Comparison of ENCODE assay signal across 23 mouse cellular contexts in the genomic region with DNA sequence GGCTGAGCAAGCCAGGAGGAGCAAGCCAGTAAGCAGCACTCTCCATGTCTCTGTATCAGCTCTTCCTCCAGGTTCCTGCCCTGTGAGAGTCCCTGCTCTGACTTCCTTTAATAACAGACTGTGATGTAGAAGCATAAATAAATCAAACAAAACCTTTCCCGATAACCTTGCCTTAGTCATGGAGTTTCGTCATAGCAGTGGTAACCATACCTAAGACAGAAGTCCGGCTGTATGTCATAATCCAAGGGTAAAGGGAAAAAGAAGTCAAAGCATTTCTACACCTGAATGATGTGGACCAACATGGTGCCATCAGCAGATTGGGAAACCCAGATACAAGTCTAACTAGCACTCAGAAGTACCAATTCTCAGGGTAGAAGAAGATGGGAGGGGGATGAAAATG. TPM values are rescaled to one million over a fixed set of nuclear protein-coding genes. Genes with fewer than 3 reads are reported as not detected.
"Had no signal": no experiment of that assay in that cellular context is flagged by ENCODE, and none has a peak within 500 bp of the region (broad histone marks: within the 10 kb centered on the region; RNA-seq: fewer than 3 reads in every experiment).

No protein-coding gene starts in this region.

- H3K9ac ChIP-seq: liver, embryonic 13.5 days; liver, embryonic 15.5 days; liver, postnatal 0 days; lung, embryonic 15.5 days; midbrain, embryonic 13.5 days; neural tube, embryonic 12.5 days; stomach, embryonic 15.5 days had no signal

- H3K27ac ChIP-seq: liver, embryonic 13.5 days; liver, embryonic 15.5 days; lung, embryonic 15.5 days; macrophage; midbrain, embryonic 10.5 days; midbrain, embryonic 13.5 days; neural tube, embryonic 12.5 days; stomach, embryonic 15.5 days had no signal

- ATAC-seq: liver, postnatal 0 days; lung, postnatal 0 days; midbrain, embryonic 13.5 days; midbrain, embryonic 16.5 days had no signal

- H3K4me2 ChIP-seq: liver, embryonic 11.5 days; liver, embryonic 13.5 days; liver, embryonic 15.5 days; lung, embryonic 15.5 days; midbrain, embryonic 13.5 days; neural tube, embryonic 12.5 days; stomach, embryonic 15.5 days had no signal

- H3K4me3 ChIP-seq: liver, embryonic 13.5 days; liver, embryonic 15.5 days; lung, embryonic 15.5 days; midbrain, embryonic 10.5 days; midbrain, embryonic 13.5 days; neural tube, embryonic 12.5 days; stomach, embryonic 15.5 days had no signal

- DNase-seq: liver, embryonic 13.5 days; liver, postnatal 0 days; lung, adult 2 months; lung, postnatal 14 days; lung, postnatal 36 days; right cerebral cortex, postnatal 14 days; thymus, adult 18-20 months; thymus, postnatal 14 days; thymus, postnatal 36 days had no signal

- H3K27me3 ChIP-seq: liver, embryonic 13.5 days; liver, embryonic 15.5 days; lung, embryonic 15.5 days; midbrain, embryonic 13.5 days; neural tube, embryonic 12.5 days; stomach, embryonic 15.5 days had no signal

- H3K9me3 ChIP-seq: liver, embryonic 13.5 days; liver, embryonic 15.5 days; lung, embryonic 15.5 days; midbrain, embryonic 10.5 days; midbrain, embryonic 13.5 days; neural tube, embryonic 12.5 days; stomach, embryonic 15.5 days had no signal

- H3K4me1 ChIP-seq: liver, embryonic 13.5 days; liver, embryonic 15.5 days; lung, embryonic 15.5 days; midbrain, embryonic 10.5 days; midbrain, embryonic 13.5 days; neural tube, embryonic 12.5 days; stomach, embryonic 15.5 days had no signal

RNA-seq across cellular contexts. Expression of a gene that starts 47.6 kb away (rescaled TPM):
- total RNA-seq: megakaryocyte-erythroid progenitor cell, adult 5-6 weeks had no signal

RNA-seq across cellular contexts. Expression of a gene that starts 54.2 kb away (rescaled TPM):
- total RNA-seq: megakaryocyte progenitor cell, adult 5-6 weeks; megakaryocyte-erythroid progenitor cell, adult 5-6 weeks had no signal
- polyA plus RNA-seq: liver, embryonic 11.5 days; liver, embryonic 13.5 days; liver, embryonic 15.5 days; liver, postnatal 0 days; macrophage; midbrain, embryonic 13.5 days; midbrain, embryonic 16.5 days; neural tube, embryonic 12.5 days; neural tube, embryonic 14.5 days; thymus, postnatal 0 days had no signal
